ENCODE assay signal across 11 mouse cellular contexts in genomic region chr2:93285842-93286241, GRCm38 (mm10). TPM values are rescaled to one million over a fixed set of nuclear protein-coding genes. Genes with fewer than 3 reads are reported as not detected.
DNase-seq lines count a peak whose midpoint lies in the region; ATAC-seq and TF ChIP-seq lines count a peak whose summit lies in the region.
"Had no signal": no experiment of that assay in that cellular context is flagged by ENCODE, and none has a peak within 500 bp of the region (broad histone marks: within the 10 kb centered on the region; RNA-seq: fewer than 3 reads in every experiment).

No protein-coding gene starts in this region.

- 0 out of 2 replicates have a peak overlapping the region, but pooled peaks have one; percentile 21 for H3K9ac ChIP-seq in heart, embryonic 12.5 days
- no peak overlapping the region; the same call in 1 of the 2 replicates for H3K9ac ChIP-seq in forebrain, embryonic 12.5 days
- no peak overlapping the region for H3K9ac ChIP-seq in intestine, embryonic 15.5 days
- peak overlapping the region; percentile 34; the same call in 1 of the 2 replicates for H3K9ac ChIP-seq in neural tube, embryonic 14.5 days (replicated peaks; ENCODE audit: low read depth, low read length)
- H3K9ac ChIP-seq in liver, postnatal 0 days (replicated peaks), result no peak overlapping the region
- H3K9ac ChIP-seq: stomach, embryonic 15.5 days had no signal

- H3K4me2 ChIP-seq in heart, embryonic 12.5 days, result no peak overlapping the region
- H3K4me2 ChIP-seq in forebrain, embryonic 12.5 days, result no peak overlapping the region
- H3K4me2 ChIP-seq in intestine, embryonic 15.5 days (replicated peaks), result no peak overlapping the region
- no peak overlapping the region for H3K4me2 ChIP-seq in neural tube, embryonic 14.5 days (ENCODE audit: low read depth, low read length)
- no peak overlapping the region for H3K4me2 ChIP-seq in liver, postnatal 0 days (ENCODE audit: low read depth, low read length)
- H3K4me2 ChIP-seq: stomach, embryonic 15.5 days had no signal

- H3K27ac ChIP-seq in heart, embryonic 12.5 days (ENCODE audit: poor library complexity, severe bottlenecking), result peak overlapping the region; percentile 35
- H3K27ac ChIP-seq in forebrain, embryonic 12.5 days, result peak overlapping the region; percentile 90
- H3K27ac ChIP-seq in intestine, embryonic 15.5 days, result 0 out of 2 replicates have a peak overlapping the region, but pooled peaks have one; percentile 18
- peak overlapping the region; percentile 88 for H3K27ac ChIP-seq in neural tube, embryonic 14.5 days (ENCODE audit: low read depth, low read length)
- H3K27ac ChIP-seq in liver, postnatal 0 days (ENCODE audit: low read depth), result no peak overlapping the region
- H3K27ac ChIP-seq: stomach, embryonic 15.5 days had no signal

- no peak for ATAC-seq in heart, embryonic 12.5 days (ENCODE audit: insufficient number of reproducible peaks, low FRiP score)
- no peak for ATAC-seq in forebrain, embryonic 12.5 days (ENCODE audit: low FRiP score)
- no peak for ATAC-seq in intestine, embryonic 15.5 days
- no peak for ATAC-seq in neural tube, embryonic 14.5 days (ENCODE audit: low read depth)
- ATAC-seq in liver, postnatal 0 days, result no peak
- ATAC-seq in erythroblast, adult 5-6 weeks (replicated peaks; ENCODE audit: low FRiP score, poor library complexity, severe bottlenecking), result no peak
- ATAC-seq: CD4-positive, CD25-positive, alpha-beta regulatory T cell, adult 4 months had no signal

- DNase-seq in heart, adult 11 months, result no peak
- DNase-seq in liver, postnatal 0 days, result no peak
- DNase-seq in layer of hippocampus, adult 8-10 months (ENCODE audit: low spot score in 2 of 2), result no peak
- DNase-seq: lung, adult 18-20 months had no signal

- 53% methylated on average over 8 of the region's 8 CpGs for WGBS in heart, embryonic 12.5 days
- 58% methylated on average over 8 of the region's 8 CpGs for WGBS in forebrain, embryonic 12.5 days
- WGBS in intestine, embryonic 15.5 days, result 50% methylated on average over 8 of the region's 8 CpGs
- 28% methylated on average over 8 of the region's 8 CpGs for WGBS in neural tube, embryonic 14.5 days
- 66% methylated on average over 8 of the region's 8 CpGs for WGBS in liver, postnatal 0 days (ENCODE audit: insufficient replicate concordance)

- no peaks in the 10 kb centered on the region for H3K9me3 ChIP-seq in heart, embryonic 12.5 days (replicated peaks)
- no peaks in the 10 kb centered on the region for H3K9me3 ChIP-seq in forebrain, embryonic 12.5 days
- no peaks in the 10 kb centered on the region for H3K9me3 ChIP-seq in intestine, embryonic 15.5 days
- no peaks in the 10 kb centered on the region for H3K9me3 ChIP-seq in neural tube, embryonic 14.5 days (ENCODE audit: control insufficient read depth, low read length)
- no peaks in the 10 kb centered on the region for H3K9me3 ChIP-seq in liver, postnatal 0 days (ENCODE audit: low read length)
- H3K9me3 ChIP-seq: stomach, embryonic 15.5 days had no signal

- TF ChIP-seq EP300 in liver, postnatal 0 days (IDR thresholded peaks at IDR 0.05; ENCODE audit: low read depth), result no peak

- no peak overlapping the region for H3K4me3 ChIP-seq in heart, embryonic 12.5 days
- H3K4me3 ChIP-seq in forebrain, embryonic 12.5 days (replicated peaks), result no peak overlapping the region
- H3K4me3 ChIP-seq in intestine, embryonic 15.5 days (replicated peaks), result no peak overlapping the region
- H3K4me3 ChIP-seq in neural tube, embryonic 14.5 days (ENCODE audit: low read depth, low read length), result no peak overlapping the region
- no peak overlapping the region for H3K4me3 ChIP-seq in liver, postnatal 0 days (ENCODE audit: low read depth, low read length)
- H3K4me3 ChIP-seq: stomach, embryonic 15.5 days had no signal

- H3K27me3 ChIP-seq in heart, embryonic 12.5 days (replicated peaks), result no peaks in the 10 kb centered on the region
- no peaks in the 10 kb centered on the region for H3K27me3 ChIP-seq in forebrain, embryonic 12.5 days
- no peaks in the 10 kb centered on the region for H3K27me3 ChIP-seq in intestine, embryonic 15.5 days (replicated peaks)
- H3K27me3 ChIP-seq in neural tube, embryonic 14.5 days (ENCODE audit: control insufficient read depth, insufficient read depth, low read length), result no peaks in the 10 kb centered on the region
- H3K27me3 ChIP-seq in liver, postnatal 0 days (ENCODE audit: insufficient read depth, low read length), result no peaks in the 10 kb centered on the region
- H3K27me3 ChIP-seq: stomach, embryonic 15.5 days had no signal

- H3K4me1 ChIP-seq in heart, embryonic 12.5 days (replicated peaks), result peaks cover 90% of the 10 kb centered on the region
- peaks cover 97% of the 10 kb centered on the region for H3K4me1 ChIP-seq in forebrain, embryonic 12.5 days
- H3K4me1 ChIP-seq in intestine, embryonic 15.5 days (replicated peaks), result peaks cover 60% of the 10 kb centered on the region
- H3K4me1 ChIP-seq in neural tube, embryonic 14.5 days (ENCODE audit: control insufficient read depth, insufficient read depth, low read length), result peaks cover 57% of the 10 kb centered on the region
- H3K4me1 ChIP-seq in liver, postnatal 0 days (ENCODE audit: insufficient read depth), result no peaks in the 10 kb centered on the region

- no peaks in the 10 kb centered on the region for H3K36me3 ChIP-seq in heart, embryonic 12.5 days
- no peaks in the 10 kb centered on the region for H3K36me3 ChIP-seq in forebrain, embryonic 12.5 days (replicated peaks)
- no peaks in the 10 kb centered on the region for H3K36me3 ChIP-seq in intestine, embryonic 15.5 days
- no peaks in the 10 kb centered on the region for H3K36me3 ChIP-seq in neural tube, embryonic 14.5 days (ENCODE audit: control insufficient read depth, insufficient read depth, low read length)
- no peaks in the 10 kb centered on the region for H3K36me3 ChIP-seq in liver, postnatal 0 days (replicated peaks; ENCODE audit: insufficient read depth, low read length)
- H3K36me3 ChIP-seq: stomach, embryonic 15.5 days had no signal

- no peak for TF ChIP-seq CTCF in liver, postnatal 0 days (IDR thresholded peaks at IDR 0.05; ENCODE audit: low read depth)

RNA-seq across cellular contexts. Expression of gene Tspan18, which starts 48.5 kb away (rescaled TPM):
- 58.5 and 63.8 TPM in 2 replicates for polyA plus RNA-seq in heart, embryonic 12.5 days (2016; fragmentation: Nextera tagmentation; extraction: Ambion mirVana)
- polyA plus RNA-seq in forebrain, embryonic 12.5 days (2016; fragmentation: Nextera tagmentation; extraction: Ambion mirVana), result 31.2 and 32.5 TPM in 2 replicates
- 21.4 and 23.0 TPM in 2 replicates for polyA plus RNA-seq in intestine, embryonic 15.5 days (2015; fragmentation: Nextera tagmentation; extraction: Ambion mirVana)
- 30.2 and 34.7 TPM in 2 replicates for polyA plus RNA-seq in neural tube, embryonic 14.5 days (2014; fragmentation: Nextera tagmentation; extraction: Ambion mirVana)
- polyA plus RNA-seq in liver, postnatal 0 days (2015; fragmentation: Nextera tagmentation; extraction: Ambion mirVana), result 2.6 and 2.8 TPM in 2 replicates
- total RNA-seq in layer of hippocampus, adult 8-10 months (2022), result 10 to 100 TPM; 20.9 to 31.4 (median 27.3) TPM
- total RNA-seq in erythroblast, adult 5-6 weeks (2015; ENCODE audit: low replicate concordance), result not detected in 2 replicates
- not detected in 2 replicates for total RNA-seq in erythroblast, adult 5-6 weeks (2017; ENCODE audit: low replicate concordance)

Comparison
In these comparisons a context has a peak if more than half of its experiments do, and no peak if none do; other contexts are left out.
1. H3K9ac ChIP-seq: peak in heart, embryonic 12.5 days (single experiment) and neural tube, embryonic 14.5 days (single experiment); none in forebrain, embryonic 12.5 days (single experiment), intestine, embryonic 15.5 days (single experiment) and liver, postnatal 0 days (single experiment).